Mouse (Mus musculus) heart, adult 8-10 months (tissue): ENCODE results near the gene Smim4. TPM values are rescaled to one million over a fixed set of nuclear protein-coding genes. Genes with fewer than 3 reads are reported as not detected.

Experiments used
- DNase-seq: peaks from one replicate; pipeline ENCODE4 v3.0.0; 2022; ENCODE audit warnings: low spot score
- total RNA-seq, 4 experiments: library from RNA; stranded (reverse); gene quantifications; 2 replicates each; pipeline ENCODE4 v1.2.4; 2022

Gene Smim4
- total RNA-seq, 4 experiments from 2014 or later = 63.7 to 95.7 (median 81.8) TPM

GRCm38 (mm10) chr14:31138897-31139429 is 10.2 kb upstream of the Smim4 start:
- no peak for DNase-seq

GRCm38 (mm10) chr14:31138219-31138896 is 9.6 kb upstream of the Smim4 start:
- no peak for DNase-seq

- no peak for DNase-seq
These were observed 9.0 kb upstream of the Smim4 start for GRCm38 (mm10) chr14:31137791-31138190.

DNA sequence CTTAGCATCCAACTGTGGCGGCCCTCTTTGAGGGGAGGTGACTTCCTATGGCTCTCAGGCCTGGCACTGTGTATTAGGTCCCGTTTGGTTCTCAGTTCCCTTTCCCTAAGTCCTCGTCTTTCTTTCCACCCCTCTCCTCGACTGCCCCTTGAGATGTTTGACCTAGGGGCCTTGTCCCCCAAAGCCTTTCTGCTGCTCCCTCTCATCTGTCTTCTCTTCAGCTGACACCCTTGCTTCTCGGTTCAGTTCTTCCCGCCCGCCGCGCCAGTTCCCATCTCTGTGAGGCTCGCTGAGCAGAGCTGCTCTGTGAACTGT is 8.5 kb upstream of the Smim4 start:
- DNase-seq = no peak

- DNase-seq = no peak
These were observed 7.9 kb upstream of the Smim4 start for GRCm38 (mm10) chr14:31136411-31137280.

DNA sequence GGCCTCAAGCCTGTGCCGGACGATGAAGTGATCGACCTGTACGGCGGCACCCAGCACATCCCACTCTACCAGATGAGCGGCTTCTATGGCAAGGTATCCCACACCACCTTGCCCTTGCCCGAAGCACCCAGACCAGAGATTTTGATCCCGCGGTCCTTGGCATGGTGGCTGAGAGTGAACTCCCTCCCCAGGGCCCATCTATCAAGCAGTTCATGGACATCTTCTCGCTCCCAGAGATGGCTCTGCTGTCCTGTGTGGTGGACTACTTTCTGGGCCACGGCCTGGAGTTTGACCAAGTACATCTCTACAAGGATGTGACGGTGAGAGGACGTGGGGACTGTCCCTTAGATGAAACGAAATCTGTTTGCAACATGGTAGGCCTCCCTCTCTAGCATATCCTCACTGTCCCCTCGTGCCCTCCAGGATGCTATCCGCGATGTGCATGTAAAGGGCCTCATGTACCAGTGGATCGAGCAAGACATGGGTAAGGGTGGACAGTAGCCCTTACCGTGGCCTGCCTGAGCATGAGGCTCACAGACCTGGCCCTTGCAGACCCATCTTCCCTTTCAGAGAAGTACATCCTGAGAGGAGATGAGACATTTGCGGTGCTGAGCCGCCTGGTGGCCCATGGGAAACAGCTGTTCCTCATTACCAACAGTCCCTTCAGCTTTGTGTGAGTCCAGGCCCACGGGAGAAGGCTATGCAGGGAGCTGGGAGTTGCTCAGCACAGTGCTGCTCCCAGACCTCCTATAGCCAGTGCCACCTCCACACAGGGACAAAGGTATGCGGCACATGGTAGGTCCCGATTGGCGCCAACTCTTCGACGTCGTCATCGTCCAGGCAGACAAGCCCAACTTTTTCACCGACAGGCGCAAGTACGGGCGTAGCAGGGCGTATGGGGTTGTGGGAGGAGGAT is 7.0 kb upstream of the Smim4 start:
- no peak for DNase-seq

DNA sequence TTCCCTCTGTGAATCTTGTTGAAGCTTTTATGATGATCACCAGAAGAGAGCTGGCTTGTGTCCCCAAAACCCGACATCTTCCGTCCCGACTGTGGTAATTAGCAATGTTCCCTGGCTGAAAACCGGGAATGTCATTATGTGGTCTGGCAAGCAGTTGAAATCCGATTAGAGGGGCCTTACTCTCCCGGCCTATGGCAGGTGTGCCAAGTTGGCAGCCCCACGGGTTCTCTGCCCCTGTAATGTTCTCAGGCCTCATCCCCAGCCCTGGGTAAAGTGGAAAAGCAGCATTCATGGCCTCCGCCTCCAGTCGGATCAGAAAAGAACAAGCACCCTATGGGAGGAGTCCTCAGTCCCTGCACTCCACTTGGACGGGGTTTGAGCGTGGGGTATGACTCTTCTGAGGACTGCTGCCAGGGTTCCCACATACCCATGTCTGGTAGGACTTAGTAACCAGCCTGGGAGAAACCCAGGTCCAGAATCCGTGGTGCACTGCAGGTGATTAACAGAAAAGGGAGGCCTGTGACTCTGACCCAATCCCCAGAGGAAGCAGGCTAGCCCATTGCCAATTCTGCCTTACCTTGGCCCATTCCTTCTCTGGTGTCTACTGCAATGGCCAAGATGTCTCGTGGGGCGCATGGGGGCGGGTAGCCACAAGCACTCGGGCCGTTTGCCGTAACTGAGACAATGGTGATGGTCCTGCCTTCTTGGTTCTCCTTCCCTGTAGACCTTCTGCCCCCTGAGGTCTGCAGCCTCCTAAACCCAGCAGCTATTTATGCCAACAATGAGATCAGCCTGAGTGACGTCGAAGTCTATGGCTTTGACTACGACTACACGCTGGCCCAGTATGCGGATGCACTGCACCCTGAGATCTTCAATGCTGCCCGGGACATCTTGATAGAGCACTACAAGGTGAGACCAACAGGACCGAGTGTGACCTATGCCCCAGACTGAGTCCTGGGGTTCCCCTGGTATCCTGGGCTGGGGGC is 5.6 kb upstream of the Smim4 start:
- DNase-seq = no peak

- DNase-seq = no peak
These were observed 4.4 kb upstream of the Smim4 start for GRCm38 (mm10) chr14:31133023-31133665.

DNA sequence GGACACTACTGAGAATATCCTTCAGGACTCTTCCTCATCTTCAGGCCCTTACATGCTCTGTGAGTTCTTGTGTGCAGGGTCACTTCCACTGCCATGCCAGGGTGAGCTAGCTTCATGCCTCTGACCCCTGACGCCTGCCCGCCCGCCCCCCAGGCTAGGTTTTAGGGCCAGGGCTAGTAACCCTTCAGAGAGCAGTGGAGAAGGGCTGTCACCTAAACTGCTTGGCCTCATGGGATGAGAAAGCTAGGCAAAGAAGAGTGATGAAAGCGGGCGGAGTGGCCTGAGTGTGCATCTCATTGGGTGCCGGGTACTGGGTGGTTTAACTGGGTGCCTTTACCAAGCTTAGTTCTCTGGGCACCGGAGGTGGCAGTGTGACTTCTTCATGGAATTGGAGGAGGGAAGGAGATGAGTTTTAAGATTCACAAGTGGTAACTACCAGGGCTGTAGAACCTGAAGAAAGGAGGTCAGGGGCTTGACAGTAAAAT is 3.8 kb upstream of the Smim4 start:
- no peak for DNase-seq

DNA sequence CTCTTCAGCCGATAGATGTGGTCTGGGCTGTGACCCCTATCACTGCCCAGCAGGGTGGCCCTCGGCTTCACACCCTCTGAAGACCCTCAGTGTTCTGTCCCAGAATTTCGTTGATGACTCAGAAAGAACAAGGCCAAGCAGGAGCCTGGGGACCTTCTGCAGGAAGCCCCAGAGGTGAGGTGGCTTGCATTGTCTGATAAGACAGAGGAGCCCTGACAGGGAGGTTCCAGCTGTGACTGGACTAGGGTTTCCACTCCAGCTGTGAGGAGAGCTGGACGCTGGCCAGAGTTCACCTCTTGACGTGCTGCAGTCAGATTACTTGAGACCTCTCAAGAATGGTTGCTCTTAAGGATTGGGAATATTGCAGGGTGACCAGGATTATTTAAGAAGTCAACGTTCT is 3.3 kb upstream of the Smim4 start:
- no peak for DNase-seq

DNA sequence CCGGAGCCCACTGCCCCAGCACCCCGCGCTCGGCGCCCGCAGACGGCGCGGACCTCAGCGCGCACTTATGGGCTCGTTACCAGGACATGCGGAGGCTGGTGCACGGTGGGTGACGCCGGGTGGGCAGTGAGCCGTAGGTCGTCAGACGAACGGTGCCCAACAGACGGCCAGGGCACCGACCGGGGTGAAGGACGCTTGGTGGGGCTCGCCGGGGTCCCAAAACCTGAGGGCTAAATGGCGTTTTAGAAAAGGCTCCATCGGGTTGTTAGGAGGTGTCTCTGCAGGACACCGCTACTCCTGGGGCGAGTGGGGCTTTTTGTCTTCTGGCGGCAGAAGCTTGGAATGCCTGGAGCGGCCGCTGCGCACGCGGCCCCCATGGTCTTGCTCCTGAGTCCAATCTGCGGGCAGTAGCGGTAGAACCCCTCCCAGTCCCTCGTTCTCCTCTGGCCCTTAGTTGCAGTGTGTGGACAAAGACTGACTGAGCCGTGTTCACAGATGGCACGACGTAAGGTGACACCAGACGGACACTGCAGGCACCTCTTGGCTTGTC is 2.6 kb upstream of the Smim4 start:
- DNase-seq = no peak

GRCm38 (mm10) chr14:31130236-31131220 is 1.8 kb upstream of the Smim4 start, which contains the start of gene Nt5dc2:
TSS of gene Nt5dc2 (plus strand) at chr14:31131053.
- peak; percentile 82 for DNase-seq

- DNase-seq = no peak
These were observed 825 bp upstream of the Smim4 start for GRCm38 (mm10) chr14:31129326-31130235.

DNA sequence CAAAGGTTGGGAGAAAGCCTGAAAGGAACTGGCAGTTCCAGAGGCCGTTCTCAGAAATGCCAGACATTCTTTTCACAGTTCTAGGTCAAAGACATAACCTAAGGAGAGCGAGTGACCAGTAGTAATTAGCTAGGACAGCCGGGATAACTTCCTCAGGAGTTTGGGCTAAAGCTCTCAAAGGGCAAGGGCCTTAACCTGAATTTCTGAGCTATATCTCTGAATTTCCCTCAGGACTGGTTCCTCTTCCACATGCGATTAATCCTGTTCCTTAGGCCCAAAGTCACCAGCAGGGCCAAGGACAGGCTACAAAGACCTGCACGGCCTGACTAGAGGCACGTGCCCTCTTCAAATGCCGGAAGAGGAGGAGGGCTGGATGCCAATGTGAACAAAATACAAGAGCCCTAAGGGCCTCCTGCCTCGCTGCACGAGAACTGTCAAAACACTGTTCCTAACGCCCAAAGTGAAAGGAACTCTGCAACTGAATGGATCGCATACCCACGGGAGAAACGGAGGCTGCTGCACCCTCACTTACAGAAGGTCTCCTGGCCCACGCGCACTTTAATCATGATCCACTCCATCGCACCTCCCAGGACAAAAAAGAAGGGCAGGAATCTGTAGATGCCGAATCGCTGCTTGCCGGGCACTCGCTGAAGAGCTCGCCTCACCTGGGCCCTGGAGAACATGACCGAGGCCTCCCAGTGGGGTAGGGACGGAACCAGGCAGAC is 493 bp downstream of the Smim4 start:
- peak; percentile 71 for DNase-seq

DNA sequence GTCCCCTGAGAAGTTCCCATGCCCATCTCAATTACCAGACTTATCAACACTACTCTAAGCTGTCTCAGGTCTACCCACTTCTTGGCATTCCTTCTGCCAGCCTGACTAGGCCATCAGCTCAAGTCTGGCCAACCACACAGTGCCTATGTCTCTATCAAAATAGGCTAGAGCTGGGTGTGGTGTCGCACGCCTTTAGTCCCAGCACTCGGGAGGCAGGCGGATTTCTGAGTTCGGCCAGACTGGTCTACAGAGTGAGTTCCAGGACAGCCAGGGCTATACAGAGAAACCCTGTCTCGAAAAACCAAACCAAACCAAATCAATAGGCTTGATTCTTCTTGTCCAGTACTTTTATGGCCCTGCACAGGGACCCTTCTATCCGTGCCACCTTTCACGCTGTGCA is 1.9 kb downstream of the Smim4 start:
- DNase-seq = no peak
